Mouse (Mus musculus): ENCODE measurements around the gene Ccdc170. TPM values are rescaled to one million over a fixed set of nuclear protein-coding genes. Genes with fewer than 3 reads are reported as not detected.

The Ccdc170 gene
- polyA plus RNA-seq, 1 experiment from 2014 or later = not detected

GRCm38 (mm10) chr10:4475431-4475830 lies 6.9 kb upstream of the Ccdc170 start:
- no peaks in the 10 kb centered on the region for H3K4me1 ChIP-seq (ENCODE audit: control insufficient read depth, low read depth, low read length)
- no peak overlapping the region for H3K4me3 ChIP-seq (ENCODE audit: low read depth, low read length)
- no peak overlapping the region for H3K27ac ChIP-seq (ENCODE audit: low read length)
- H3K9me3 ChIP-seq (replicated peaks; ENCODE audit: control insufficient read depth, low read length) = no peaks in the 10 kb centered on the region
- H3K9ac ChIP-seq (ENCODE audit: low read depth, low read length) = no peak overlapping the region
- no peaks in the 10 kb centered on the region for H3K36me3 ChIP-seq (ENCODE audit: control insufficient read depth, insufficient read depth)
- no peak overlapping the region for H3K4me2 ChIP-seq (ENCODE audit: low read depth, low read length)
- no peaks in the 10 kb centered on the region for H3K27me3 ChIP-seq (ENCODE audit: control insufficient read depth, insufficient read depth, low read depth, low read length)
- 76% methylated on average over 3 of the region's 3 CpGs for WGBS (ENCODE audit: insufficient replicate concordance)
- no peak for ATAC-seq (ENCODE audit: low read depth)

- Histone ChIP-seq H3K4me2 (ENCODE audit: low read depth, low read length) (no peak overlapping the region), H3K27me3 (ENCODE audit: control insufficient read depth, insufficient read depth, low read depth, low read length) (no peaks in the 10 kb centered on the region), H3K9ac (ENCODE audit: low read depth, low read length) (no peak overlapping the region), H3K36me3 (ENCODE audit: control insufficient read depth, insufficient read depth) (no peaks in the 10 kb centered on the region), H3K4me1 (ENCODE audit: control insufficient read depth, low read depth, low read length) (no peaks in the 10 kb centered on the region), H3K4me3 (ENCODE audit: low read depth, low read length) (no peak overlapping the region), H3K27ac (ENCODE audit: low read length) (no peak overlapping the region), H3K9me3 (replicated peaks; ENCODE audit: control insufficient read depth, low read length) (no peaks in the 10 kb centered on the region)
- 80% methylated on average over 5 of the region's 5 CpGs for WGBS (ENCODE audit: insufficient replicate concordance)
- no peak for ATAC-seq (ENCODE audit: low read depth)
Observed at GRCm38 (mm10) chr10:4476604-4477003, 5.7 kb upstream of the Ccdc170 start.

GRCm38 (mm10) chr10:4480929-4481328 lies 1.4 kb upstream of the Ccdc170 start:
- no peaks in the 10 kb centered on the region for H3K27me3 ChIP-seq (ENCODE audit: control insufficient read depth, insufficient read depth, low read depth, low read length)
- WGBS (ENCODE audit: insufficient replicate concordance) = 66% methylated on average over 3 of the region's 3 CpGs
- no peaks in the 10 kb centered on the region for H3K4me1 ChIP-seq (ENCODE audit: control insufficient read depth, low read depth, low read length)
- H3K9me3 ChIP-seq (replicated peaks; ENCODE audit: control insufficient read depth, low read length) = no peaks in the 10 kb centered on the region
- no peak overlapping the region for H3K27ac ChIP-seq (ENCODE audit: low read length)
- no peak overlapping the region for H3K4me3 ChIP-seq (ENCODE audit: low read depth, low read length)
- no peak for ATAC-seq (ENCODE audit: low read depth)
- H3K36me3 ChIP-seq (ENCODE audit: control insufficient read depth, insufficient read depth) = no peaks in the 10 kb centered on the region
- H3K4me2 ChIP-seq (ENCODE audit: low read depth, low read length) = no peak overlapping the region
- no peak overlapping the region for H3K9ac ChIP-seq (ENCODE audit: low read depth, low read length)

DNA sequence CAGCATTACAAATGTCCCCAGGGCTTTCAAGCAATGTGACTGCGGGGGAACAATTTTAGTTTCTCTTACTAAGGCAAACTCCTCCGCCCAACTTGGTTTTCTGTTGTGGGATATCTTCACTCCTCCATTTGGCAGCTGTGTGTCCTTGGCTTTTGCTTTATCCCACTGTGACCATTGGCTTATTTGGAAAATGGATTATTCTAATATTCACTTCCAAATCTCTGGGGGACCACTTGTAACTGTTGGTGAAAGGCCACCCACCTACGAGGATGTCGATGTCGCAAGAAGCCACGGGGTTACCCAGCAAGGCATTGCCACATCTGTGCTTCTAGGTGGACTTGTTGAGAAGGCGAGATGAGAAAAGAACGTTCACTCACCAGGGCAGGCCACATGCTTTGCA lies 607 bp upstream of the Ccdc170 start:
- H3K9me3 ChIP-seq (replicated peaks; ENCODE audit: control insufficient read depth, low read length) = no peaks in the 10 kb centered on the region
- H3K4me2 ChIP-seq (ENCODE audit: low read depth, low read length) = no peak overlapping the region
- 60% methylated on average over 8 of the region's 8 CpGs for WGBS (ENCODE audit: insufficient replicate concordance)
- H3K4me1 ChIP-seq (ENCODE audit: control insufficient read depth, low read depth, low read length) = no peaks in the 10 kb centered on the region
- H3K36me3 ChIP-seq (ENCODE audit: control insufficient read depth, insufficient read depth) = no peaks in the 10 kb centered on the region
- no peak overlapping the region for H3K27ac ChIP-seq (ENCODE audit: low read length)
- no peak for ATAC-seq (ENCODE audit: low read depth)
- H3K27me3 ChIP-seq (ENCODE audit: control insufficient read depth, insufficient read depth, low read depth, low read length) = no peaks in the 10 kb centered on the region
- H3K4me3 ChIP-seq (ENCODE audit: low read depth, low read length) = no peak overlapping the region
- no peak overlapping the region for H3K9ac ChIP-seq (ENCODE audit: low read depth, low read length)

GRCm38 (mm10) chr10:4483848-4484247 lies 1.5 kb downstream of the Ccdc170 start:
- no peak for ATAC-seq (ENCODE audit: low read depth)
- Histone ChIP-seq H3K9ac (ENCODE audit: low read depth, low read length) (no peak overlapping the region), H3K9me3 (replicated peaks; ENCODE audit: control insufficient read depth, low read length) (no peaks in the 10 kb centered on the region), H3K4me1 (ENCODE audit: control insufficient read depth, low read depth, low read length) (no peaks in the 10 kb centered on the region), H3K36me3 (ENCODE audit: control insufficient read depth, insufficient read depth) (no peaks in the 10 kb centered on the region), H3K27ac (ENCODE audit: low read length) (no peak overlapping the region), H3K27me3 (ENCODE audit: control insufficient read depth, insufficient read depth, low read depth, low read length) (no peaks in the 10 kb centered on the region), H3K4me2 (ENCODE audit: low read depth, low read length) (no peak overlapping the region), H3K4me3 (ENCODE audit: low read depth, low read length) (no peak overlapping the region)
- 56% methylated on average over 1 of the region's 1 CpGs for WGBS (ENCODE audit: insufficient replicate concordance)

GRCm38 (mm10) chr10:4484986-4485385 lies 2.7 kb downstream of the Ccdc170 start:
- Histone ChIP-seq H3K27ac (ENCODE audit: low read length) (no peak overlapping the region), H3K4me2 (ENCODE audit: low read depth, low read length) (no peak overlapping the region), H3K27me3 (ENCODE audit: control insufficient read depth, insufficient read depth, low read depth, low read length) (no peaks in the 10 kb centered on the region), H3K4me3 (ENCODE audit: low read depth, low read length) (no peak overlapping the region), H3K4me1 (ENCODE audit: control insufficient read depth, low read depth, low read length) (no peaks in the 10 kb centered on the region), H3K9me3 (replicated peaks; ENCODE audit: control insufficient read depth, low read length) (no peaks in the 10 kb centered on the region), H3K36me3 (ENCODE audit: control insufficient read depth, insufficient read depth) (no peaks in the 10 kb centered on the region), H3K9ac (ENCODE audit: low read depth, low read length) (no peak overlapping the region)
- no peak for ATAC-seq (ENCODE audit: low read depth)
- 33% methylated on average over 9 of the region's 9 CpGs for WGBS (ENCODE audit: insufficient replicate concordance)

GRCm38 (mm10) chr10:4489865-4490264 lies 7.6 kb downstream of the Ccdc170 start:
- H3K9ac ChIP-seq (ENCODE audit: low read depth, low read length) = no peak overlapping the region
- no peak overlapping the region for H3K27ac ChIP-seq (ENCODE audit: low read length)
- 76% methylated on average over 5 of the region's 5 CpGs for WGBS (ENCODE audit: insufficient replicate concordance)
- no peak overlapping the region for H3K4me3 ChIP-seq (ENCODE audit: low read depth, low read length)
- no peaks in the 10 kb centered on the region for H3K9me3 ChIP-seq (replicated peaks; ENCODE audit: control insufficient read depth, low read length)
- peaks cover 3% of the 10 kb centered on the region; the same call in 1 of the 2 replicates for H3K4me1 ChIP-seq (ENCODE audit: control insufficient read depth, low read depth, low read length)
- no peaks in the 10 kb centered on the region for H3K36me3 ChIP-seq (ENCODE audit: control insufficient read depth, insufficient read depth)
- no peaks in the 10 kb centered on the region for H3K27me3 ChIP-seq (ENCODE audit: control insufficient read depth, insufficient read depth, low read depth, low read length)
- no peak for ATAC-seq (ENCODE audit: low read depth)
- no peak overlapping the region for H3K4me2 ChIP-seq (ENCODE audit: low read depth, low read length)

- Histone ChIP-seq H3K4me3 (ENCODE audit: low read depth, low read length) (no peak overlapping the region), H3K9me3 (replicated peaks; ENCODE audit: control insufficient read depth, low read length) (no peaks in the 10 kb centered on the region), H3K9ac (ENCODE audit: low read depth, low read length) (no peak overlapping the region), H3K36me3 (ENCODE audit: control insufficient read depth, insufficient read depth) (no peaks in the 10 kb centered on the region), H3K27me3 (ENCODE audit: control insufficient read depth, insufficient read depth, low read depth, low read length) (no peaks in the 10 kb centered on the region), H3K4me1 (ENCODE audit: control insufficient read depth, low read depth, low read length) (peaks cover 3% of the 10 kb centered on the region; the same call in 1 of the 2 replicates), H3K4me2 (ENCODE audit: low read depth, low read length) (peak overlapping the region; percentile 27; the same call in 1 of the 2 replicates), H3K27ac (ENCODE audit: low read length) (no peak overlapping the region)
- ATAC-seq (ENCODE audit: low read depth) = 0 out of 2 replicates have a peak, but pooled peaks have one; percentile 19
- 20% methylated on average over 2 of the region's 3 CpGs for WGBS (ENCODE audit: insufficient replicate concordance)
Observed at GRCm38 (mm10) chr10:4491281-4491680, 9.0 kb downstream of the Ccdc170 start.

GRCm38 (mm10) chr10:4492045-4492444 lies 9.7 kb downstream of the Ccdc170 start:
- Histone ChIP-seq H3K27ac (ENCODE audit: low read length) (no peak overlapping the region), H3K4me2 (ENCODE audit: low read depth, low read length) (no peak overlapping the region), H3K9me3 (replicated peaks; ENCODE audit: control insufficient read depth, low read length) (no peaks in the 10 kb centered on the region), H3K27me3 (ENCODE audit: control insufficient read depth, insufficient read depth, low read depth, low read length) (no peaks in the 10 kb centered on the region), H3K4me1 (ENCODE audit: control insufficient read depth, low read depth, low read length) (peaks cover 3% of the 10 kb centered on the region; the same call in 1 of the 2 replicates), H3K9ac (ENCODE audit: low read depth, low read length) (no peak overlapping the region), H3K4me3 (ENCODE audit: low read depth, low read length) (no peak overlapping the region), H3K36me3 (ENCODE audit: control insufficient read depth, insufficient read depth) (no peaks in the 10 kb centered on the region)
- WGBS (ENCODE audit: insufficient replicate concordance) = 38% methylated on average over 1 of the region's 1 CpGs
- ATAC-seq (ENCODE audit: low read depth) = no peak
